Mouse (Mus musculus): Measurements from ENCODE around the gene Aff3. TPM values are rescaled to one million over a fixed set of nuclear protein-coding genes. Genes with fewer than 3 reads are reported as not detected.
A peak's percentile ranks its signal among the peaks of the same experiment; 100 is the strongest.

Aff3 gene
- polyA plus RNA-seq, 1 experiment from 2014 or later = 12.7 TPM

GRCm38 (mm10) chr1:38388466-38388865, 276.3 kb downstream of the Aff3 start:
- ATAC-seq = no peak
- Histone ChIP-seq H3K4me1 (replicated peaks) (peaks cover 53% of the 10 kb centered on the region), H3K9me3 (no peaks in the 10 kb centered on the region), H3K4me2 (replicated peaks) (no peak overlapping the region), H3K4me3 (replicated peaks) (no peak overlapping the region), H3K36me3 (no peaks in the 10 kb centered on the region), H3K9ac (replicated peaks) (no peak overlapping the region), H3K27ac (no peak overlapping the region), H3K27me3 (no peaks in the 10 kb centered on the region)
- 94% methylated on average over 3 of the region's 3 CpGs for WGBS

- ATAC-seq = no peak
- 59% methylated on average over 9 of the region's 9 CpGs for WGBS
- Histone ChIP-seq H3K4me3 (replicated peaks) (no peak overlapping the region), H3K36me3 (no peaks in the 10 kb centered on the region), H3K9me3 (no peaks in the 10 kb centered on the region), H3K4me1 (replicated peaks) (peaks cover 50% of the 10 kb centered on the region), H3K27me3 (no peaks in the 10 kb centered on the region), H3K27ac (no peak overlapping the region), H3K9ac (replicated peaks) (no peak overlapping the region), H3K4me2 (replicated peaks) (no peak overlapping the region)
Observed at GRCm38 (mm10) chr1:38387438-38387837, 277.3 kb downstream of the Aff3 start.

DNA sequence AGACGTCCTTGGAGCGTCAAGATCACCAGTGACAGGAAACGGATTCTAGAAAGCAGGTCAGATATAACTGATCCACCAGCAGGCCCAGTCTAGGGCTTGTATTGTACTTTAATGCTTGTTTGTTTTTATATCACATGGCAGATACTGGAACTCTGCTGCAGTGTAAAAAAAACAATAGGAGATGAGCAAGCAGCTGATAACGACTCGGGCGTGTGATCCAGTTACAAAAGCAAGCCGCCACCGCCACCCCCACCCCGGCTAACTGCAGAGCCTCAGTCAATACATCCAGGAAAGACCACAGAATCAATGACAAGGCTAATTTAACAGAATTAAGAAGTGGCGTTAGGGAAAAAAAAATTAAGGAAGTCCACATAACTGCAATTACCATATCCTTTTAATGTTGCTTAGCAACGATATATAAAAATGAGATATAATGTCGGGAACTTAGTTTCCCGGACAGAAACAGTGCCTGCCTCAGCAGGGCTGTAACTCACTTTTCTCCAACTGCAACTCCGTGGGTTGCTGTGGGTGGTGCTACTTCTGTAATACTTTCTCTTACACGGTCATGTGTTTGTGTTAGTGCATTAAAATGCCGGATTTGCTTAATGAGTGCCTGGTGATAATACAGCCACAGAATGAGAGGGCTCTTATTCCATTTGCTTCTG, 280.2 kb downstream of the Aff3 start:
- H3K27ac ChIP-seq = 0 out of 2 replicates have a peak overlapping the region, but pooled peaks have one; percentile 5

DNA sequence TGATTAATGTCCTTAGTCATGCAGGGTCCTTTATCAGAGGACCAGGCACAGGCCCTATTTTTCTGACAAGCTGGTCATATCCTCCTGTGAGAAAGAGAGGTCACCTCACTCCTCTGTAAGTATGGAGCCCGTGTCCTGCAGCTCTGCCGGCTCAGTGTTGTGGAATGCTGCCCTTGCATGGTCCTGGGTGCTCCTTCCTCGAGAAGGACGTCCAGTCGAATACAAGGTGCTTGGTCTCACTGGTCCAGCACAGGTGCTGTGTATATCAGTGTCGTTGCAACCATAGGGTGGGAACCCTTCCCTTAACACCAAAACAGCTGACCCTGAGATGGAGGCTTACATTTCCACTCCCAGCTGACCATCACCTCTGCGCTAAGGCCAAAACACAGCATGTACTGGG, 280.7 kb downstream of the Aff3 start:
- peaks cover 27% of the 10 kb centered on the region for H3K4me1 ChIP-seq (replicated peaks)
- WGBS = 90% methylated on average over 7 of the region's 7 CpGs
- no peak overlapping the region for H3K4me2 ChIP-seq (replicated peaks)
- no peak overlapping the region for H3K4me3 ChIP-seq (replicated peaks)
- no peak; the same call in 1 of the 2 replicates for ATAC-seq
- peaks cover 3% of the 10 kb centered on the region; the same call in 1 of the 2 replicates for H3K36me3 ChIP-seq
- H3K9ac ChIP-seq (replicated peaks) = no peak overlapping the region
- no peaks in the 10 kb centered on the region for H3K27me3 ChIP-seq
- H3K9me3 ChIP-seq = no peaks in the 10 kb centered on the region
- 0 out of 2 replicates have a peak overlapping the region, but pooled peaks have one; percentile 5 for H3K27ac ChIP-seq

More for the DNA sequence above, 280.2 kb downstream of the Aff3 start:
- Histone ChIP-seq H3K36me3 (peaks cover 3% of the 10 kb centered on the region; the same call in 1 of the 2 replicates), H3K4me3 (replicated peaks) (no peak overlapping the region), H3K9ac (replicated peaks) (no peak overlapping the region), H3K4me1 (replicated peaks) (peaks cover 33% of the 10 kb centered on the region), H3K4me2 (replicated peaks) (no peak overlapping the region), H3K27me3 (no peaks in the 10 kb centered on the region), H3K9me3 (no peaks in the 10 kb centered on the region)
- WGBS = 41% methylated on average over 16 of the region's 16 CpGs
- no peak for ATAC-seq

DNA sequence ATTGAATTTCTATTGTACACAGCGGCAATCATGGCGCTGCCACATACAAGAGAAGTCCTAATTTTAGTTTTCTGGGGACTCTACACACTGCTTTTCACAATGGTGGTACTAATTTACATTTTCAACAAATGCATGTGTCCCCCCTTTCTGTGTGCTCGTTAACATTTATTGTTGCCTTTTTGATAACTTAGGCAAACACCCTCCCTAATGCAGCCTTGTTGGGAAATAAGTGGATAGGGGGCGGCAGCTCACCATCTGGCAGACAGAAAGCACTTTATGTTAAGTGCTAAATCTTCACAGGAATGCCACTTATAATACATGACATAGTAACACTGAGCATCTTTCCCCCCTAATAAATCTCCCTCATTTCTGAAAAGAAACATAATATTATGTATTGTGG, 282.1 kb downstream of the Aff3 start:
- Histone ChIP-seq H3K4me1 (replicated peaks) (peaks cover 18% of the 10 kb centered on the region), H3K9ac (replicated peaks) (no peak overlapping the region), H3K36me3 (peaks cover 3% of the 10 kb centered on the region; the same call in 1 of the 2 replicates), H3K27ac (no peak overlapping the region), H3K9me3 (no peaks in the 10 kb centered on the region), H3K4me2 (replicated peaks) (no peak overlapping the region), H3K4me3 (replicated peaks) (no peak overlapping the region), H3K27me3 (no peaks in the 10 kb centered on the region)
- no peak for ATAC-seq
- WGBS = 84% methylated on average over 4 of the region's 4 CpGs

- Histone ChIP-seq H3K4me2 (replicated peaks) (no peak overlapping the region), H3K27me3 (no peaks in the 10 kb centered on the region), H3K4me3 (replicated peaks) (no peak overlapping the region), H3K4me1 (replicated peaks) (no peaks in the 10 kb centered on the region), H3K27ac (no peak overlapping the region), H3K36me3 (peaks cover 3% of the 10 kb centered on the region; the same call in 1 of the 2 replicates), H3K9ac (replicated peaks) (no peak overlapping the region), H3K9me3 (no peaks in the 10 kb centered on the region)
- 87% methylated on average over 3 of the region's 3 CpGs for WGBS
- no peak for ATAC-seq
Observed at GRCm38 (mm10) chr1:38377930-38378329, 286.8 kb downstream of the Aff3 start.

DNA sequence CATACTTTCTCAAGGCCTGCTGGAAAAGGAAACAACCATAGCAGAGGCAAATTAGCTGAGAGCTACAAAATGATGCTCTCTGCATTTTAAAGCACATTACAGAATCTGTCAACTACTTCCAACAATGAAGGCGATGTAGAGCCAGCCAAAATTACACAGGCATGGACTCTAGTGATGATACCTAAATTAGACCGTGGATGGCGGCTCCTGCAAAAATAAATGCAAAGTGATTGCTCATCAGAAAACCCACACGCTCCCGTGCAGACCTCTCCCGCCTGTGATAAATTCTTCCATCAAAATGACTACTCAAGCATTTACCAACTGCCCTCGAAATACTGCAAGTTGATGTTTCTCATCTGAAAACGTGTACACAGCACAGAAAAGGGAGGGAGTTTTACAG, 295.6 kb downstream of the Aff3 start:
- no peak overlapping the region for H3K27ac ChIP-seq
- H3K4me3 ChIP-seq (replicated peaks) = no peak overlapping the region
- 78% methylated on average over 8 of the region's 8 CpGs for WGBS
- no peak for ATAC-seq
- no peak overlapping the region for H3K9ac ChIP-seq (replicated peaks)
- H3K4me2 ChIP-seq (replicated peaks) = no peak overlapping the region
- peaks cover 4% of the 10 kb centered on the region; the same call in 1 of the 2 replicates for H3K4me1 ChIP-seq (replicated peaks)
- no peaks in the 10 kb centered on the region for H3K36me3 ChIP-seq
- no peaks in the 10 kb centered on the region for H3K9me3 ChIP-seq
- H3K27me3 ChIP-seq = no peaks in the 10 kb centered on the region

- H3K9ac ChIP-seq (replicated peaks) = no peak overlapping the region
- H3K9me3 ChIP-seq = no peaks in the 10 kb centered on the region
- no peak for ATAC-seq
- H3K4me1 ChIP-seq (replicated peaks) = peaks cover 4% of the 10 kb centered on the region; the same call in 1 of the 2 replicates
- no peaks in the 10 kb centered on the region for H3K27me3 ChIP-seq
- WGBS = 84% methylated on average over 6 of the region's 6 CpGs
- H3K27ac ChIP-seq = no peak overlapping the region
- H3K4me3 ChIP-seq (replicated peaks) = no peak overlapping the region
- H3K4me2 ChIP-seq (replicated peaks) = no peak overlapping the region
- no peaks in the 10 kb centered on the region for H3K36me3 ChIP-seq
Observed at GRCm38 (mm10) chr1:38368081-38368689, 296.6 kb downstream of the Aff3 start.

DNA sequence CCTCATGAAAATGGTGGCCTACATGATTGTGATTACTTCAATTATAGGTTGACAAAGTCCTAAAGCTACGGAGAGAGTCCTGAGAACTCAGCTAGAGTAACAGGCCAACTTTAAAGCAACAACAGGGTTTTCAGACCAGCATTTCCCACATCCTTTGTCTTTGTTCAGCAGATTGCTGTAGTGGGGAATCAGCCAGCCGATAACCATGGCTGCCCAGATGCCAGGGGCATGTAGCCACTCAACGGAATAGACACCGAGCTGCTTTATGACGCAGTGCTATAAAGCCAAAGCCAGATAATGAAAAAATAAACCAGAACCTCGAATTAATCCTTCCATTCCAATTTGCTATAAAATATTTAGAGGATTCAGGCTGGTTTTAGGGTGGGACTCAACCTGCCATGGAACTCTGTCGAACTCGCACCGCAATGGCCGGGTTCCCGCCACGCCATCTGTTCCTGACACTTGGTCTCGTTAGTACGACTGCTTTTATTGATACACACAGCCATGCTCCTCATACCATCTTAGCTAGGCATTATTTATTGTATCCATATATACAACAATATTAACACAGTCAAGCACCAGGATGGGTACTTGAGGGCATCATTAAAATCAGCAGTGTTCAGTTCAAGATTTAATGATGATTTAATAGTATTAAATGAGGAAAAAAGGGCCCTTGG, 297.2 kb downstream of the Aff3 start:
- no peak overlapping the region for H3K27ac ChIP-seq
- no peak for ATAC-seq

GRCm38 (mm10) chr1:38363856-38364255, 300.9 kb downstream of the Aff3 start:
- Histone ChIP-seq H3K4me3 (replicated peaks) (no peak overlapping the region), H3K27ac (no peak overlapping the region), H3K9me3 (no peaks in the 10 kb centered on the region), H3K4me2 (replicated peaks) (no peak overlapping the region), H3K4me1 (replicated peaks) (no peaks in the 10 kb centered on the region; the same call in 1 of the 2 replicates), H3K27me3 (no peaks in the 10 kb centered on the region), H3K9ac (replicated peaks) (no peak overlapping the region), H3K36me3 (no peaks in the 10 kb centered on the region)
- no peak for ATAC-seq
- 73% methylated on average over 2 of the region's 2 CpGs for WGBS

More for the DNA sequence above, 297.2 kb downstream of the Aff3 start:
- no peaks in the 10 kb centered on the region for H3K36me3 ChIP-seq
- H3K9ac ChIP-seq (replicated peaks) = no peak overlapping the region
- H3K4me2 ChIP-seq (replicated peaks) = no peak overlapping the region
- peaks cover 4% of the 10 kb centered on the region; the same call in 1 of the 2 replicates for H3K4me1 ChIP-seq (replicated peaks)
- no peaks in the 10 kb centered on the region for H3K9me3 ChIP-seq
- 93% methylated on average over 14 of the region's 14 CpGs for WGBS
- no peak overlapping the region for H3K4me3 ChIP-seq (replicated peaks)
- no peaks in the 10 kb centered on the region for H3K27me3 ChIP-seq

- 96% methylated on average over 3 of the region's 3 CpGs for WGBS
- no peaks in the 10 kb centered on the region for H3K36me3 ChIP-seq
- no peak overlapping the region for H3K4me2 ChIP-seq (replicated peaks)
- no peaks in the 10 kb centered on the region for H3K9me3 ChIP-seq
- no peaks in the 10 kb centered on the region; the same call in 1 of the 2 replicates for H3K4me1 ChIP-seq (replicated peaks)
- no peak overlapping the region for H3K27ac ChIP-seq
- H3K9ac ChIP-seq (replicated peaks) = no peak overlapping the region
- H3K27me3 ChIP-seq = no peaks in the 10 kb centered on the region
- no peak overlapping the region for H3K4me3 ChIP-seq (replicated peaks)
- ATAC-seq = no peak
Observed at GRCm38 (mm10) chr1:38362275-38362674, 302.5 kb downstream of the Aff3 start.

GRCm38 (mm10) chr1:38358797-38359349, 305.9 kb downstream of the Aff3 start:
- no peak for ATAC-seq
- Histone ChIP-seq H3K27ac (no peak overlapping the region; the same call in 1 of the 2 replicates), H3K9ac (replicated peaks) (no peak overlapping the region)

More at GRCm38 (mm10) chr1:38358797-38359349, 305.9 kb downstream of the Aff3 start:
- no peaks in the 10 kb centered on the region for H3K27me3 ChIP-seq
- no peaks in the 10 kb centered on the region for H3K36me3 ChIP-seq
- WGBS = 93% methylated on average over 26 of the region's 26 CpGs
- H3K4me2 ChIP-seq (replicated peaks) = no peak overlapping the region
- no peak overlapping the region for H3K4me3 ChIP-seq (replicated peaks)
- H3K9me3 ChIP-seq = no peaks in the 10 kb centered on the region
- H3K4me1 ChIP-seq (replicated peaks) = no peaks in the 10 kb centered on the region; the same call in 1 of the 2 replicates

All from midbrain, embryonic 13.5 days (tissue).